Mouse (Mus musculus) hindbrain, embryonic 12.5 days (tissue): ENCODE results near the gene Nap1l5. TPM values are rescaled to one million over a fixed set of nuclear protein-coding genes. Genes with fewer than 3 reads are reported as not detected.

Experiments
- ATAC-seq: fragments of 200-750 bp; cut with Nextera tagmentation; 2 replicates; pipeline ENCODE4 v1.8.0; 2017; ENCODE audit warnings: moderate TSS enrichment; ENCODE audit not compliant: low FRiP score
- H3K27ac ChIP-seq: fragments of 300-500 bp; sonication (generic); 2 replicates; pipeline ENCODE4 v1.5.1; 2016; ENCODE audit warnings: mild to moderate bottlenecking
- H3K27me3 ChIP-seq: fragments of 300-500 bp; sonication (generic); 2 replicates; pipeline ENCODE4 v1.6.1; 2016; ENCODE audit warnings: mild to moderate bottlenecking
- H3K36me3 ChIP-seq: fragments of 300-500 bp; sonication (generic); 2 replicates; pipeline ENCODE4 v1.6.1; 2016; ENCODE audit warnings: mild to moderate bottlenecking
- H3K4me1 ChIP-seq: fragments of 300-500 bp; sonication (generic); 2 replicates; pipeline ENCODE4 v1.6.1; 2016
- H3K4me2 ChIP-seq: fragments of 300-500 bp; sonication (generic); replicated peaks from 2 replicates; pipeline ENCODE4 v1.6.1; 2016; ENCODE audit warnings: mild to moderate bottlenecking
- H3K4me3 ChIP-seq: fragments of 300-500 bp; sonication (generic); 2 replicates; pipeline ENCODE4 v1.5.1; 2016; ENCODE audit warnings: mild to moderate bottlenecking
- H3K9ac ChIP-seq: fragments of 300-500 bp; sonication (generic); 2 replicates; pipeline ENCODE4 v1.6.1; 2016; ENCODE audit warnings: mild to moderate bottlenecking, moderate library complexity
- H3K9me3 ChIP-seq: fragments of 300-500 bp; sonication (generic); replicated peaks from 2 replicates; pipeline ENCODE4 v1.6.1; 2016; ENCODE audit warnings: mild to moderate bottlenecking
- WGBS: fragments of 180-500 bp; shearing (Covaris S2); methylation state at CpG from one replicate; pipeline ENCODE4 v1.1.7; 2016; 5-methylcytosine and 5-hydroxymethylcytosine counted together
- polyA plus RNA-seq: library from polyadenylated mRNA; unstranded; fragments of >200 nt; fragmentation: Nextera tagmentation; extraction: Ambion mirVana; gene quantifications from 2 replicates; pipeline ENCODE4 v1.2.1, GENCODE M21; 2016

Nap1l5 gene
- 69.8 and 81.1 TPM in 2 replicates for polyA plus RNA-seq

GRCm38 (mm10) chr6:58906852-58907261 is at the start of gene Nap1l5:
TSS of gene Nap1l5 (minus strand) at chr6:58907076.
- peak within 1 kb of the TSS; percentile 62 for H3K4me2 ChIP-seq
- no peaks in the 10 kb centered on the region for H3K27me3 ChIP-seq
- ATAC-seq = peak; percentile 91
- peaks cover 4% of the 10 kb centered on the region; the same call in 1 of the 2 replicates for H3K4me1 ChIP-seq
- H3K9me3 ChIP-seq = peaks cover 14% of the 10 kb centered on the region
- H3K27ac ChIP-seq = peak within 1 kb of the TSS; percentile 64; the same call in 1 of the 2 replicates
- peak within 1 kb of the TSS; percentile 57 for H3K9ac ChIP-seq
- H3K36me3 ChIP-seq = peaks cover 2% of the 10 kb centered on the region; the same call in 1 of the 2 replicates
- H3K4me3 ChIP-seq = peak within 1 kb of the TSS; percentile 51
- 68% methylated on average over 34 of the region's 34 CpGs for WGBS

GRCm38 (mm10) chr6:58951128-58951992 is 44.5 kb upstream of the Nap1l5 start:
- H3K27ac ChIP-seq = no peak overlapping the region
- H3K9ac ChIP-seq = no peak overlapping the region
- peaks cover 7% of the 10 kb centered on the region for H3K36me3 ChIP-seq
- no peaks in the 10 kb centered on the region for H3K27me3 ChIP-seq
- H3K9me3 ChIP-seq = no peaks in the 10 kb centered on the region
- WGBS = 68% methylated on average over 2 of the region's 2 CpGs
- H3K4me2 ChIP-seq = no peak overlapping the region
- H3K4me3 ChIP-seq = no peak overlapping the region
- no peaks in the 10 kb centered on the region for H3K4me1 ChIP-seq
- no peak for ATAC-seq

GRCm38 (mm10) chr6:58950410-58950809 is 43.5 kb upstream of the Nap1l5 start:
- Histone ChIP-seq H3K9me3 (no peaks in the 10 kb centered on the region), H3K4me2 (no peak overlapping the region), H3K36me3 (peaks cover 7% of the 10 kb centered on the region), H3K9ac (no peak overlapping the region), H3K27ac (no peak overlapping the region), H3K27me3 (no peaks in the 10 kb centered on the region), H3K4me1 (no peaks in the 10 kb centered on the region), H3K4me3 (no peak overlapping the region)
- ATAC-seq = no peak
- WGBS = 96% methylated on average over 1 of the region's 1 CpGs

GRCm38 (mm10) chr6:58946840-58947239 is 40.0 kb upstream of the Nap1l5 start:
- H3K27me3 ChIP-seq = no peaks in the 10 kb centered on the region
- no peak overlapping the region for H3K27ac ChIP-seq
- no peak overlapping the region for H3K4me3 ChIP-seq
- 84% methylated on average over 4 of the region's 4 CpGs for WGBS
- H3K9me3 ChIP-seq = no peaks in the 10 kb centered on the region
- H3K36me3 ChIP-seq = no peaks in the 10 kb centered on the region; the same call in 1 of the 2 replicates
- no peak overlapping the region for H3K4me2 ChIP-seq
- ATAC-seq = no peak
- H3K4me1 ChIP-seq = no peaks in the 10 kb centered on the region
- no peak overlapping the region for H3K9ac ChIP-seq

GRCm38 (mm10) chr6:58946246-58946645 is 39.4 kb upstream of the Nap1l5 start:
- Histone ChIP-seq H3K4me3 (no peak overlapping the region), H3K4me1 (no peaks in the 10 kb centered on the region), H3K27ac (no peak overlapping the region), H3K4me2 (no peak overlapping the region), H3K36me3 (no peaks in the 10 kb centered on the region; the same call in 1 of the 2 replicates), H3K27me3 (no peaks in the 10 kb centered on the region), H3K9me3 (no peaks in the 10 kb centered on the region), H3K9ac (no peak overlapping the region)
- WGBS = 64% methylated on average over 2 of the region's 2 CpGs
- ATAC-seq = no peak

- H3K9me3 ChIP-seq = no peaks in the 10 kb centered on the region
- no peak overlapping the region for H3K27ac ChIP-seq
- no peaks in the 10 kb centered on the region for H3K27me3 ChIP-seq
- WGBS = 98% methylated on average over 3 of the region's 3 CpGs
- no peaks in the 10 kb centered on the region; the same call in 1 of the 2 replicates for H3K36me3 ChIP-seq
- H3K4me1 ChIP-seq = no peaks in the 10 kb centered on the region
- no peak for ATAC-seq
- no peak overlapping the region for H3K9ac ChIP-seq
- no peak overlapping the region for H3K4me3 ChIP-seq
- H3K4me2 ChIP-seq = no peak overlapping the region
Measured at GRCm38 (mm10) chr6:58943958-58944357, 37.1 kb upstream of the Nap1l5 start.

GRCm38 (mm10) chr6:58942276-58942675 is 35.4 kb upstream of the Nap1l5 start:
- Histone ChIP-seq H3K4me3 (no peak overlapping the region), H3K27me3 (no peaks in the 10 kb centered on the region), H3K9ac (no peak overlapping the region), H3K4me2 (no peak overlapping the region), H3K9me3 (no peaks in the 10 kb centered on the region), H3K36me3 (no peaks in the 10 kb centered on the region; the same call in 1 of the 2 replicates), H3K4me1 (no peaks in the 10 kb centered on the region), H3K27ac (no peak overlapping the region)
- ATAC-seq = no peak
- WGBS = 88% methylated on average over 2 of the region's 2 CpGs

GRCm38 (mm10) chr6:58937726-58938125 is 30.9 kb upstream of the Nap1l5 start:
- ATAC-seq = no peak
- no peaks in the 10 kb centered on the region for H3K9me3 ChIP-seq
- no peaks in the 10 kb centered on the region for H3K27me3 ChIP-seq
- no peak overlapping the region for H3K4me2 ChIP-seq
- peaks cover 11% of the 10 kb centered on the region for H3K4me1 ChIP-seq
- no peaks in the 10 kb centered on the region for H3K36me3 ChIP-seq
- H3K4me3 ChIP-seq = no peak overlapping the region
- no peak overlapping the region for H3K27ac ChIP-seq
- no peak overlapping the region for H3K9ac ChIP-seq

- H3K9me3 ChIP-seq = no peaks in the 10 kb centered on the region
- peak overlapping the region; percentile 89 for H3K27ac ChIP-seq
- no peak overlapping the region for H3K9ac ChIP-seq
- H3K4me2 ChIP-seq = no peak overlapping the region
- ATAC-seq = 0 out of 2 replicates have a peak, but pooled peaks have one; percentile 13
- 34% methylated on average over 4 of the region's 4 CpGs for WGBS
- H3K4me1 ChIP-seq = peaks cover 19% of the 10 kb centered on the region
- H3K36me3 ChIP-seq = no peaks in the 10 kb centered on the region
- no peak overlapping the region for H3K4me3 ChIP-seq
- H3K27me3 ChIP-seq = no peaks in the 10 kb centered on the region
Measured at GRCm38 (mm10) chr6:58934144-58934543, 27.3 kb upstream of the Nap1l5 start.

GRCm38 (mm10) chr6:58933189-58933913 is 26.5 kb upstream of the Nap1l5 start:
- 0 out of 2 replicates have a peak overlapping the region, but pooled peaks have one; percentile 3 for H3K4me2 ChIP-seq
- WGBS = 37% methylated on average over 6 of the region's 6 CpGs
- peak; percentile 92 for ATAC-seq

GRCm38 (mm10) chr6:58932515-58933188 is 25.8 kb upstream of the Nap1l5 start:
- WGBS = 69% methylated on average over 12 of the region's 12 CpGs
- ATAC-seq = peak; percentile 55

More at GRCm38 (mm10) chr6:58933189-58933913, 26.5 kb upstream of the Nap1l5 start:
- H3K36me3 ChIP-seq = no peaks in the 10 kb centered on the region
- H3K9ac ChIP-seq = no peak overlapping the region
- peak overlapping the region; percentile 83 for H3K27ac ChIP-seq
- no peaks in the 10 kb centered on the region for H3K9me3 ChIP-seq
- H3K4me1 ChIP-seq = peaks cover 19% of the 10 kb centered on the region
- H3K4me3 ChIP-seq = no peak overlapping the region
- no peaks in the 10 kb centered on the region for H3K27me3 ChIP-seq

GRCm38 (mm10) chr6:58931149-58931548 is 24.3 kb upstream of the Nap1l5 start:
- H3K36me3 ChIP-seq = no peaks in the 10 kb centered on the region
- no peaks in the 10 kb centered on the region for H3K9me3 ChIP-seq
- no peak overlapping the region for H3K4me2 ChIP-seq
- H3K9ac ChIP-seq = no peak overlapping the region
- H3K4me3 ChIP-seq = no peak overlapping the region
- peaks cover 19% of the 10 kb centered on the region for H3K4me1 ChIP-seq
- no peaks in the 10 kb centered on the region for H3K27me3 ChIP-seq
- no peak overlapping the region for H3K27ac ChIP-seq
- 54% methylated on average over 4 of the region's 4 CpGs for WGBS
- ATAC-seq = no peak

More at GRCm38 (mm10) chr6:58932515-58933188, 25.8 kb upstream of the Nap1l5 start:
- H3K4me3 ChIP-seq = no peak overlapping the region
- no peak overlapping the region for H3K9ac ChIP-seq
- no peaks in the 10 kb centered on the region for H3K9me3 ChIP-seq
- H3K27ac ChIP-seq = peak overlapping the region; percentile 83
- no peaks in the 10 kb centered on the region for H3K36me3 ChIP-seq
- H3K27me3 ChIP-seq = no peaks in the 10 kb centered on the region
- H3K4me2 ChIP-seq = 0 out of 2 replicates have a peak overlapping the region, but pooled peaks have one; percentile 3
- peaks cover 19% of the 10 kb centered on the region for H3K4me1 ChIP-seq
